Mouse (Mus musculus): Measurements from ENCODE around the gene Lrch1.

Gene Lrch1

DNA sequence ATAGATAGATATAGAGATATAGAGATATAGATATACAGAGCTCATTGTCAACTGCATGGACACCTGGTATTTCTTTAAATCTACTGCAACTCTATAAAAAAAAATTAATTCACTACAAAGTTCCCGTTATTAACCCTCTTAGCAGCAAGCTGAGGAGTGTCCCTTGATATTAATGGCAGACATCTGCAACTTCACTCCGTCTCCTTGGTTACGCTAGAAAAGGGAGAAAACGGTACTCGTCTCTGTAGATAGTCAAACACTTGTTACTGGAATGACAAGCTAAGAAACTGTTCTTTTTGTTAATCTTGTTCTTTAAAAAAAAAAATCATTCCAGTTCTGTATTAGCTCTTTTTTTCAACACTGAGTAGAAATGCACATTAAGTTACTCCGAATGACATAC is 54.0 kb downstream of the Lrch1 start:
- no peak for DNase-seq (ENCODE audit: extremely low read depth, insufficient read length, low spot score)

GRCm38 (mm10) chr14:74893085-74893648 is 54.5 kb downstream of the Lrch1 start:
- DNase-seq (ENCODE audit: extremely low read depth, insufficient read length, low spot score) = no peak

DNA sequence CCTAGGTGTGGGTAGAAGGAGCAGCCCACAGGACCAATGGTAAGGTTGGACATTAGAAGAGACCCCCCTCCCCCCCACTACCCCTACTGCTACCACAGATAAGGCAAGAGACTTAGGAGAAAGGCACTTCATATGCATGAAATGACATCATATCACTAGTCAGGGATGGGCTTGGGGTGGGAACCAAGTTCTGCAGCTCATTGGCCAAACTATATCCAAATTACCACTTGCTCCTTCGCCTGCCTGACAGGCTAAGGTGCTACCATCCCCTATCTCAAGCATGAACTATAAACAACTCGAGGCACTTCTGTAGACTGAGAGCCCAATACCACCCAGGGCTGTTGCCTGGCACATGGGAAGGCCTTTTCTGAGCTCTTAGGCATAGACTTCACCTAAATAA is 58.4 kb downstream of the Lrch1 start:
- DNase-seq (ENCODE audit: extremely low read depth, insufficient read length, low spot score) = no peak

GRCm38 (mm10) chr14:74888103-74888502 is 59.6 kb downstream of the Lrch1 start:
- no peak for DNase-seq (ENCODE audit: extremely low read depth, insufficient read length, low spot score)

GRCm38 (mm10) chr14:74886453-74886852 is 61.2 kb downstream of the Lrch1 start:
- DNase-seq (ENCODE audit: extremely low read depth, insufficient read length, low spot score) = no peak

DNA sequence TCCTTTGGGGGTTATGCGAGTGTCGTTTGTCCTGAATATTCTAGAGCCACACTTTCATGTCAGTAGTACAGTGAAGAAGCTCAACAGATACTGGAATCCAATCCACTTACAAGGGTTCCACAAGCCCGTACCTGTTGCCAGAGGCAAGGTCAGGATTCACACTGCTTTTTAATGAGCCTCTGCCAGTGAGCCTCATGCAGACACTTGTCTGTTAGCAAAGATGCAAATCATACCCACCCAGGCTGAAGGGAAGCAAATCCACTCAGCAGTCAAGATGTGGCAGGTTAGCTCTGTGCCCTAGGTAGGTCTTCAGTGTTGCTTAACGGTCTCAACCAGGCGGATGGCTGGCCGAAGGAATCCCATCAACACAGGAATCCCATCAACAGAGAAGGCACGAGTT is 62.8 kb downstream of the Lrch1 start:
- no peak for DNase-seq (ENCODE audit: extremely low read depth, insufficient read length, low spot score)

DNA sequence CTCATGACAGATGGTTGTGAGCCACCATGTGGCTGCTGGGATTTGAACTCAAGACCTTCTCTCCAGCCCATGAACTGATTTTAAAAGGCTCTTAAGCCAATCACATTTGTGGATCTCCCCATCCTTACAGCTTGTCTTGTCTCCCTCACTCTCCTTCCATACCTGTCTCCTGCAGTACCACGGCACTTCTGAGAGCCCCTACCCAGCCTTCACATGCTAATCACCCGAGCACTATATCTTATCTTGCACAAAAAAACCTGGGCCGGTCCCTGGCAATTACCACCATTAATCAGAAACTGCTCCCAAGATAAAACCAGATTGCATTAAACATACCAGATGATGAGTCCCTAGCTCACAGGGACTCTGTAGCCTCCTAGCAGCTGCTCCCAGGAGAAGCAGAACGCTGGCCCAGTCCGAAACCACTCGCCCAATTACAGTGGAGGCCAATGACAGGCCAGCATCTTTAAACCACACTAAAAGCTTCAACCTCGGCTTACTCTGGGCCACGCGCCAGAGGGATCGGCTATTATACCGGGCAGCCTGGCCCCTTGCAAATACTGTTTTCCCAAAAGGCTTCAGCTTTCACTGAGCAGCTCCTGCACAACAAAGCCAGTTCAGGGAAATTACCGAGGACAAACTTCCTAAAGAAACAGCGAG is 63.5 kb downstream of the Lrch1 start:
- peak; percentile 36 for DNase-seq (ENCODE audit: extremely low read depth, insufficient read length, low spot score)

GRCm38 (mm10) chr14:74883204-74883603 is 64.5 kb downstream of the Lrch1 start:
- DNase-seq (ENCODE audit: extremely low read depth, insufficient read length, low spot score) = no peak

GRCm38 (mm10) chr14:74882754-74883153 is 64.9 kb downstream of the Lrch1 start:
- no peak for DNase-seq (ENCODE audit: extremely low read depth, insufficient read length, low spot score)

GRCm38 (mm10) chr14:74880868-74881267 is 66.8 kb downstream of the Lrch1 start:
- DNase-seq (ENCODE audit: extremely low read depth, insufficient read length, low spot score) = no peak

DNA sequence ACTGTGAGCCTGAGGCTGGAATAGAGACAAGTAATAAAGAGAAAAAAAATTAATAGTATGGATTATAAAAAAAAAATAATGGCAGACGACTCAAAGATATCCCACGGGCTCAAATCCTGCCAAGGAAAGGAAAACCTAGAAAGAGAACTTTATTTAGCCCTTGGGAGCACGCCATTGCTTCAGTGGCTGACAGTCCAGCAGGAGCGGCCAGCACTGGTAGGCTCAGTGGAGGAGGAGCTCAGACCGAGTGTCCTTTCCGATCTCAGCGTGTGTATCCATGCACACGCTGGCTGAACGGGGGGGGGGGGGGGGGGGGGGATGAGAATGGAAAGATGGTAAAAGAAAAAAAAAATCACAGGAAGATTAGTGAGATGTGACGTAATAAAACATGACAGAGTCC is 68.2 kb downstream of the Lrch1 start:
- DNase-seq (ENCODE audit: extremely low read depth, insufficient read length, low spot score) = no peak

DNA sequence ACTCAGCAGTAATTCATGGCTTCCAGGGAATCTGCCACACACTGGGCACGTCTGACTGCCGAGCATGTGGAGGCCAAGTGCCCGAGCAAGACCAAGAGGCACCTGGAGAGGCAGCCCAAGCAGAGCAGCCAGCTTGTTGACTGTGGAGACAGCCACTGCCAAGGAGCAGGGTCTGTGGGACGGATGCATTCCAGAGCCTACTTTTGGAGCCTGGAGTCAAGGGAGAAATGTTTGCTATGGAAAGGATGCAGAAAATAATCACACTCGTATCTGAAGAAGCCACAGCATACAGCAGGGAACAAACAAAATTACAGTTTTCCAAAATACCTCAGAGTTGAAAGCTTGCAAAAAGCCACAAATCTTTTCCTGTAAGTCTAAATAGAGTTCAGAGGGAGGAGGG is 70.4 kb downstream of the Lrch1 start:
- peak; percentile 25 for DNase-seq (ENCODE audit: extremely low read depth, insufficient read length, low spot score)

DNA sequence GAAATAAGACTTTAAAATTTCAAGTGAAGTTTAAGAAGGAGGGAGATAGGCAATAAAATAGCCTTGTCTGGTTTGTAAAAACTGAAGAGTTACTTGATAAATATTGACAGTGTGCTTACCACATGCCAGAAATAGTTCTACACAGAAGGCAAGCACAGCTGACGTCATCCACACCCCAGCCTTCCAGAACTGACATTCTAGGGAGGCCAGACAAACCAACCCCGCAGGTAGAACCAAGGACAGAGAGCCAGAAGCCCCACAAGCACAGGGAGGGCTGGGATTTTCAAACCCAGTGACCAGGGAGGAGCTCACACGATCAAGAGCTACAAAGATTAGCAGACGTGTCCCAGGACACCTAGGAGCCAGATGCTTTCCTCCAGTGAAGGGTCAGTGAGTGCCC is 76.5 kb downstream of the Lrch1 start:
- DNase-seq (ENCODE audit: extremely low read depth, insufficient read length, low spot score) = no peak

DNA sequence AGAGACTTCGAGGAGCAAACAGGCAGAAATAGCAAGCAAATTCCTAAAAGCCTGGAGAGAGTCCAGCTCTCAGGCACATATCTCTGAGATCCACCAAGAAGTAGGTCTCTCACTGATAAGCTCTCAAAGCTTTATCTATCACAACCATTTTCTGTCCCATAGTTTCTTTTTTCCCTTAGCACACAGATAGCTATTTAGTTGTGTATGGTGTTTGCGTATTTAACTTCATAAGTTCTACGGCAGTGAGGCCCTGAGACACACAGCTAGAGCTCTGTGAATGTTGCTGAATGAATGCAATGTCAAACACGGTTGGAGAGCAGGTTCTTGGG is 78.8 kb downstream of the Lrch1 start:
- no peak for DNase-seq (ENCODE audit: extremely low read depth, insufficient read length, low spot score)

- no peak for DNase-seq (ENCODE audit: extremely low read depth, insufficient read length, low spot score)
Measured at GRCm38 (mm10) chr14:74868188-74868901, 79.3 kb downstream of the Lrch1 start.

DNA sequence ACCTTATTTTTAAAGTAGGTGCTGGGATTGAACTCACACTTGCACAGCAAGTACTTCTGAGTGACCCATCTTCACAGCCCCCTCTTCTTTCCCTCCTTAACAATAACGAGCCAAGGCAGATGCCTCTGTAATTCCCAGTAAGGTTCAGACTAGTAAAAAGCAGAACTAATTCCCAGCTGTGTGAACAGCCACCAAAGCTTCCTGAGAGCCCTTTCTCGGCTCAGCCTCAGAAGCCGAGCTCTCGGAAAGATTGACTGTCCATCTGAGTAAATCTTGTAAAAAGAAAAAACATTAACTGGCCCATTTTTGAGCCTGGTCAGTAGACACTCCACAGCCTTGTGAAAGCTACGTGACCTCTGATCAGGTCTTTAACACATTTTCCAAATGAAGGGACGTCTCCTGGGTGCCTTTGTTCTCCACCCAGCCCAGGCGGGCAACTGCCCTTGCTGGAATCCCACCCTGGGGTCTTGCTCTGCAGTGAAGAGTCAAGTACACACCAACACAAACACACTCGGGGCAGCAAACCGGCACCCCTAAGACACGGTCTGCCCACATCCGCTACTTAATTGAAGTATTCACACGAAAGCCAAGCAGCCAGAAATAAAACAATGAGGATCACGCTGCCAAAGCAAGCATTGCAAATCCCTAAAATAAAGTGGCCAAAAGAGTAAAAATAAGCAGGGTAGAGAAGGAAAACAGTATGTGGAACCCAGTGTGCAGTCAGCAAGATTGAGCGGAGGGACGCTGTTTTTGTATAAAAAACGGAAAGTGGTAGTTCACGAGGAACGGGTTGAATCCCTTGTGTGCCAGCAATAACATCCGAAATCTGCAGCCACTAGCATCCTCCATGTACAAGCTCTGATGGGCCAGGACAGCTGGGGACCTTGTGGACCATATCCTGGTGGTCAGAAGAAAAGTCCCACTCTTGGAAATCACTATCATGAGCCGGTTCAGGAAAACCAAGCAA is 80.3 kb downstream of the Lrch1 start:
- DNase-seq (ENCODE audit: extremely low read depth, insufficient read length, low spot score) = peak; percentile 30

- DNase-seq (ENCODE audit: extremely low read depth, insufficient read length, low spot score) = no peak
Measured at GRCm38 (mm10) chr14:74865738-74866137, 81.9 kb downstream of the Lrch1 start.

- DNase-seq (ENCODE audit: extremely low read depth, insufficient read length, low spot score) = no peak
Measured at GRCm38 (mm10) chr14:74864805-74865483, 82.7 kb downstream of the Lrch1 start.

GRCm38 (mm10) chr14:74861456-74861855 is 86.2 kb downstream of the Lrch1 start:
- no peak for DNase-seq (ENCODE audit: extremely low read depth, insufficient read length, low spot score)

- DNase-seq (ENCODE audit: extremely low read depth, insufficient read length, low spot score) = no peak
Measured at GRCm38 (mm10) chr14:74859154-74859553, 88.5 kb downstream of the Lrch1 start.

DNA sequence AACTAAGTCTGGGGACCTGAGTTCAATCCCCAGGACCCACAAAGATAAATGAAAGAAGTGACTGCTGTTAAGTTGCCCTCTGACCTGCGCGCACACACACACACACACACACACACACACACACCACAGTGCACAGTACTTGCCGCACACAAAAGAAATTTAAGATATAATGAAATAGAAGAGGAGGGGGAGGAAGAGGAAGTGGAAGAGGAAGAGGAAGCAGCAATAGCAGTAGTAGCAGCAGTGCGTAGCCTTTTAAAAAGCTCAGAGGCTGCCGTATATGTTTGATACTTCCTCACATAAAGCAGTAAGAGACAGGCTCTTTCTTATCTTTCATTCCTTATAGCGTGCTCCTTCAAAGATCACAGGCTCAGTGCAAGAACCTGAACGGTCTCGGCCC is 92.2 kb downstream of the Lrch1 start:
- DNase-seq (ENCODE audit: extremely low read depth, insufficient read length, low spot score) = no peak
